Mouse (Mus musculus): ENCODE data around the gene Miga2.

DNA sequence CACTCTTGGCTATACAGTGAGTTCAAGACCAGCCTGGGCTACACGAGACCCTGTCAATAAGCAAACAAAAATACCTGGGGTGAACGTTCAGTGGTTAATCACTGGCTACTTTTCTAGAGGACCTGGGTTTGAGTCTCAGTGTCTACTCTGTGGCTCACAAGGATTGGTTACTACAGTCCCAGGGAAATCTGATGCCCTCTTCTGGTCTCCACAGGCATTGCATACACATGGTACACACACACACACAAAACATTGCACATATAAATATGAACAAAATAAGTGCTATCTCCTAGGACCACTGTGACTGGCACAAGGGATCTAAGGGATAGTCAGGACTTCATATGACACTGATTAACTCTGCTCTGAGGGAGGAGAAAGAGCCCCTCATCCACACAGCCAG is 25.0 kb downstream of the Miga2 start:
- peak; percentile 37 for TF ChIP-seq CTCF (IDR thresholded peaks at IDR 0.05; ENCODE audit: low read depth)
- TF ChIP-seq EP300 (IDR thresholded peaks at IDR 0.05; ENCODE audit: low read depth) = no peak

All from liver, postnatal 0 days (tissue).